Mouse (Mus musculus): ENCODE measurements at regions not wholly inside any gene's neighbourhood (a gene's known extent, or its start where the extent isn't known, plus 50 kb on each side); places are given as distances from the start of the nearest gene placed in this dataset.

DNA sequence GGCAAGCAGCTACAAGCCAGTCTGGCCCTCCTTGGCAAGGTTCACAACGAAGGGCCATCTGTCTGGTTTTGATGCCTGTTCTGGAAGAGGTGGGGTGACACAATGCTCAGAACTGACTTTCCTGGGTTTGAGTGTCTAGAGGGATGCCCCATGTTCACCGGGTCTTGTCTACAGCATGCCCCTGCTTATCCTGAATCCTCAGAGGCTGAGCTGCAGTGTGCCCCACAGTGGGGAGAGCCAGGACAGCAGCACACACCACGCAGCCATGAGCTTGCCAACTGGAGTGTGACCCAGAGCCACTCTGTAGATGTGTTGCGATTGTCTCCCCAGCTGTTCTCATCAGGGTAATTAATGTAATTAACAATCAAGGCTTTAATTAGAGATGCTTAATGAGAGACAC, 66.1 kb upstream of the Sox11 start:
- TF ChIP-seq CTCF (IDR thresholded peaks at IDR 0.05; ENCODE audit: extremely low read depth, insufficient read length, insufficient replicate concordance, low read depth, low read length) (no peak), POLR2A (IDR thresholded peaks at IDR 0.05; ENCODE audit: low read depth, low read length) (no peak)

Measured in small intestine, adult 2 months (tissue).